Mouse (Mus musculus) heart, adult 2 months (tissue): ENCODE measurements around the gene Inka2.

Experiments
- CTCF ChIP-seq: fragments of 200-600 bp; IDR thresholded peaks from 2 replicates; pipeline ENCODE4 v1.8.1; 2022; ENCODE audit warnings: antibody characterized with exemption, mild to moderate bottlenecking, moderate library complexity
- EP300 ChIP-seq: fragments of 200-500 bp; IDR thresholded peaks from 2 replicates; pipeline ENCODE4 v1.6.1; 2011; ENCODE audit warnings: low read depth, low read length, control low read depth; ENCODE audit not compliant: insufficient read depth
- POLR2A ChIP-seq: fragments of 200-500 bp; IDR thresholded peaks from 2 replicates; pipeline ENCODE4 v1.6.1; 2011; ENCODE audit warnings: mild to moderate bottlenecking, low read depth, low read length, control low read depth; ENCODE audit not compliant: insufficient read depth

DNA sequence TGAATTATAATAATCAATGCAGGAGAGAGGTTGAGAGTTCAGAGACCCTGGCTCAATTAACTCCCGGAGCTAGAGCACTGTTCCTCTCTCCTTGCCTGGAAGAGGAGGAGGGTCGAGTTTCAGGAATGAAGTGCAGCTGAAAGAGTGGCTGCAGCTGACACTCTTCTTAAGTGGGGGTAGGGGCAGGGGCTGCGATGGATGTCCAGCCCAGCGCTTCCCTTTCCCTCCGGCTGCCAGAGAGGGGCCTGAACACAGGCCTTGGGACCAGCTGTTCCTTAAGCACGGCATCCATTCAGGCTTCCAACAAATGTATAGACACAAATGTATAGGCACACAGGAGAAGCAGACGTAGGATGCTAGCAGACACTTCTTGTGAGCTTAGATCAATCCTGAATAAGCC lies 3.2 kb downstream of the Inka2 start:
- TF ChIP-seq EP300: no peak
- no peak for TF ChIP-seq POLR2A
- TF ChIP-seq CTCF: no peak
